Mouse (Mus musculus) MEL (cell line): ENCODE measurements around the gene Odf3. TPM values are rescaled to one million over a fixed set of nuclear protein-coding genes. Genes with fewer than 3 reads are reported as not detected.

Experiments
- DNase-seq: peaks from one replicate; pipeline ENCODE4 v3.0.0; 2011; ENCODE audit warnings: low read depth, low spot score
- H3K27ac ChIP-seq: 2 replicates; pipeline ENCODE4 v1.5.1; 2012; ENCODE audit warnings: low read depth, mild to moderate bottlenecking, control low read depth, low read length, moderate library complexity; ENCODE audit not compliant: control insufficient read depth
- H3K27me3 ChIP-seq, 2 experiments: fragments of 150-350 bp in 1 of 2; sonication (generic) in 1 of 2; 2 replicates each; pipeline ENCODE4 v1.6.1; 2012; ENCODE audit warnings: low read length in 2 of 2, mild to moderate bottlenecking in 2 of 2, improper control_type of control experiment in 1 of 2, moderate library complexity in 1 of 2; ENCODE audit not compliant: insufficient read depth in 2 of 2, control insufficient read depth in 1 of 2
- H3K36me3 ChIP-seq, 2 experiments: 2 replicates each; pipeline ENCODE4 v1.6.1; 2012 to 2014; ENCODE audit warnings: low read length in 2 of 2, improper control_type of control experiment in 1 of 2, inconsistent platforms in 1 of 2, mild to moderate bottlenecking in 1 of 2; ENCODE audit not compliant: insufficient read depth in 2 of 2, control insufficient read depth in 1 of 2
- H3K4me1 ChIP-seq, 2 experiments: fragments of 150-350 bp in 1 of 2; sonication (generic) in 1 of 2; 2 replicates each; pipeline ENCODE4 v1.6.1; 2012; ENCODE audit warnings: low read length in 2 of 2, improper control_type of control experiment in 1 of 2, mild to moderate bottlenecking in 1 of 2; ENCODE audit not compliant: insufficient read depth in 2 of 2, control insufficient read depth in 1 of 2
- H3K4me3 ChIP-seq, 2 experiments: fragments of 150-350 bp in 1 of 2; sonication (generic) in 1 of 2; 2 replicates each; pipeline ENCODE4 v1.5.1; 2012; ENCODE audit warnings: low read depth in 2 of 2, low read length in 2 of 2, mild to moderate bottlenecking in 2 of 2, moderate library complexity in 2 of 2, control low read depth in 1 of 2, improper control_type of control experiment in 1 of 2; ENCODE audit not compliant: control insufficient read depth in 1 of 2, insufficient read depth in 1 of 2
- H3K79me2 ChIP-seq: 2 replicates; pipeline ENCODE4 v1.6.1; 2012; ENCODE audit warnings: mild to moderate bottlenecking, low read length, moderate library complexity; ENCODE audit not compliant: control insufficient read depth, poor library complexity, insufficient read depth
- H3K9ac ChIP-seq: 2 replicates; pipeline ENCODE4 v1.6.1; 2012; ENCODE audit warnings: low read depth, mild to moderate bottlenecking, control low read depth, low read length, moderate library complexity; ENCODE audit not compliant: control insufficient read depth, poor library complexity, severe bottlenecking
- H3K9me3 ChIP-seq: fragments of 150-350 bp; sonication (generic); replicated peaks from 2 replicates; pipeline ENCODE4 v1.6.1; 2012; ENCODE audit warnings: mild to moderate bottlenecking, low read length, improper control_type of control experiment, moderate library complexity; ENCODE audit not compliant: insufficient read depth
- BHLHE40 ChIP-seq: IDR thresholded peaks from 2 replicates; pipeline ENCODE4 v1.6.1; 2012; ENCODE audit warnings: low read depth, mild to moderate bottlenecking, inconsistent platforms, low read length, improper control_type of control experiment, borderline replicate concordance
- CHD1 ChIP-seq: IDR thresholded peaks from 2 replicates; pipeline ENCODE4 v1.6.1; 2012; ENCODE audit warnings: low read depth, mild to moderate bottlenecking, inconsistent platforms, low read length, improper control_type of control experiment
- CHD2 ChIP-seq: IDR thresholded peaks from 2 replicates; pipeline ENCODE4 v1.6.1; 2011; ENCODE audit warnings: low read length, improper control_type of control experiment
- CTCF ChIP-seq, 3 experiments: IDR thresholded peaks in 2 of 3; conservative IDR thresholded peaks in 1 of 3; 2 replicates each; pipeline ENCODE4 v1.5.1; 2011 to 2012; ENCODE audit warnings: low read length in 3 of 3, low read depth in 2 of 3, mild to moderate bottlenecking in 2 of 3, improper control_type of control experiment in 1 of 3, inconsistent platforms in 1 of 3, mixed read lengths in 1 of 3, moderate library complexity in 1 of 3; ENCODE audit not compliant: control insufficient read depth in 1 of 3, insufficient read depth in 1 of 3, poor library complexity in 1 of 3, severe bottlenecking in 1 of 3
- E2F4 ChIP-seq: IDR thresholded peaks from 2 replicates; pipeline ENCODE4 v1.6.1; 2011; ENCODE audit warnings: low read depth, low read length, improper control_type of control experiment, borderline replicate concordance
- ELF1 ChIP-seq: IDR thresholded peaks from 2 replicates; pipeline ENCODE4 v1.6.1; 2014; ENCODE audit warnings: low read depth, mild to moderate bottlenecking, inconsistent platforms, low read length, improper control_type of control experiment, moderate library complexity
- EP300 ChIP-seq, 2 experiments: IDR thresholded peaks; 2 replicates each; pipeline ENCODE4 v1.6.1; 2011; ENCODE audit warnings: improper control_type of control experiment in 2 of 2, low read length in 2 of 2, low read depth in 1 of 2, mild to moderate bottlenecking in 1 of 2
- GABPA ChIP-seq: IDR thresholded peaks from 2 replicates; pipeline ENCODE4 v1.6.1; 2012; ENCODE audit warnings: low read depth, mild to moderate bottlenecking, inconsistent platforms, low read length, improper control_type of control experiment, moderate library complexity
- GATA1 ChIP-seq: IDR thresholded peaks from 2 replicates; pipeline ENCODE4 v1.6.1; 2011; ENCODE audit warnings: low read depth, low read length, improper control_type of control experiment
- HCFC1 ChIP-seq: IDR thresholded peaks from 2 replicates; pipeline ENCODE4 v1.6.1; 2012; ENCODE audit warnings: low read depth, mild to moderate bottlenecking, inconsistent platforms, low read length, improper control_type of control experiment, moderate library complexity
- MAZ ChIP-seq: IDR thresholded peaks from 2 replicates; pipeline ENCODE4 v1.6.1; 2012; ENCODE audit warnings: low read depth, mild to moderate bottlenecking, inconsistent platforms, low read length, improper control_type of control experiment
- MYB ChIP-seq: IDR thresholded peaks from 2 replicates; pipeline ENCODE4 v1.6.1; 2011; ENCODE audit warnings: mild to moderate bottlenecking, low read depth, low read length, improper control_type of control experiment
- MYC ChIP-seq: IDR thresholded peaks from 2 replicates; pipeline ENCODE4 v1.6.1; 2011; ENCODE audit warnings: low read depth, mild to moderate bottlenecking, low read length, improper control_type of control experiment, moderate library complexity
- NRF1 ChIP-seq: IDR thresholded peaks from 2 replicates; pipeline ENCODE4 v1.6.1; 2014; ENCODE audit warnings: low read depth, mild to moderate bottlenecking, inconsistent platforms, low read length, improper control_type of control experiment, moderate library complexity; ENCODE audit not compliant: poor library complexity, insufficient read depth, severe bottlenecking
- POLR2A ChIP-seq, 2 experiments: IDR thresholded peaks; 2 replicates each; pipeline ENCODE4 v1.6.1; 2011 to 2012; ENCODE audit warnings: low read length in 2 of 2, mild to moderate bottlenecking in 2 of 2, control low read depth in 1 of 2, improper control_type of control experiment in 1 of 2, low read depth in 1 of 2, moderate library complexity in 1 of 2; ENCODE audit not compliant: control insufficient read depth in 1 of 2, insufficient read depth in 1 of 2, poor library complexity in 1 of 2
- POLR2AphosphoS2 ChIP-seq: IDR thresholded peaks from 2 replicates; pipeline ENCODE4 v1.6.1; 2011; ENCODE audit warnings: low read length, improper control_type of control experiment
- RAD21 ChIP-seq: IDR thresholded peaks from 2 replicates; pipeline ENCODE4 v1.6.1; 2011; ENCODE audit warnings: mild to moderate bottlenecking, low read depth, low read length, improper control_type of control experiment
- RCOR1 ChIP-seq: IDR thresholded peaks from 2 replicates; pipeline ENCODE4 v1.6.1; 2012; ENCODE audit warnings: low read depth, mild to moderate bottlenecking, inconsistent platforms, low read length, improper control_type of control experiment
- SIN3A ChIP-seq: IDR thresholded peaks from 2 replicates; pipeline ENCODE4 v1.6.1; 2012; ENCODE audit warnings: low read length, improper control_type of control experiment, inconsistent platforms
- TBP ChIP-seq: IDR thresholded peaks from 2 replicates; pipeline ENCODE4 v1.8.0; 2011; ENCODE audit warnings: low read depth, low read length, improper control_type of control experiment
- USF1 ChIP-seq: IDR thresholded peaks from 2 replicates; pipeline ENCODE4 v1.6.1; 2014; ENCODE audit warnings: low read depth, mild to moderate bottlenecking, inconsistent platforms, low read length, improper control_type of control experiment, moderate library complexity
- USF2 ChIP-seq, 2 experiments: IDR thresholded peaks; 2 replicates each; pipeline ENCODE4 v1.6.1; 2011 to 2012; ENCODE audit warnings: improper control_type of control experiment in 2 of 2, low read length in 2 of 2, borderline replicate concordance in 1 of 2, inconsistent platforms in 1 of 2, low read depth in 1 of 2, mild to moderate bottlenecking in 1 of 2; ENCODE audit not compliant: insufficient read depth in 1 of 2
- ZKSCAN1 ChIP-seq: IDR thresholded peaks from 2 replicates; pipeline ENCODE4 v1.6.1; 2012; ENCODE audit warnings: low read depth, mild to moderate bottlenecking, inconsistent platforms, low read length, improper control_type of control experiment, moderate library complexity
- ZNF384 ChIP-seq: IDR thresholded peaks from 2 replicates; pipeline ENCODE4 v1.6.1; 2012; ENCODE audit warnings: low read depth, mild to moderate bottlenecking, inconsistent platforms, low read length, improper control_type of control experiment
- polyA plus RNA-seq, 2 experiments: library from polyadenylated mRNA; stranded (reverse) in 1 of 2; unstranded in 1 of 2; fragments of >175 nt in 1 of 2; fragments of >200 nt in 1 of 2; gene quantifications; 2 replicates each; pipeline versions ENCODE4 v1.2.1 to v1.2.4; 2012; ENCODE audit warnings: low replicate concordance in 2 of 2, low read depth in 1 of 2; ENCODE audit not compliant: insufficient read length in 2 of 2, insufficient read depth in 1 of 2, missing spikeins in 1 of 2
- total RNA-seq: library from RNA; depleted of rRNA; stranded (reverse); fragments of 300-350 nt; gene quantifications from 2 replicates; pipeline ENCODE4 v1.2.3, GENCODE M21; 2012

The Odf3 gene
- total and polyA plus RNA-seq, 3 experiments = not detected

DNA sequence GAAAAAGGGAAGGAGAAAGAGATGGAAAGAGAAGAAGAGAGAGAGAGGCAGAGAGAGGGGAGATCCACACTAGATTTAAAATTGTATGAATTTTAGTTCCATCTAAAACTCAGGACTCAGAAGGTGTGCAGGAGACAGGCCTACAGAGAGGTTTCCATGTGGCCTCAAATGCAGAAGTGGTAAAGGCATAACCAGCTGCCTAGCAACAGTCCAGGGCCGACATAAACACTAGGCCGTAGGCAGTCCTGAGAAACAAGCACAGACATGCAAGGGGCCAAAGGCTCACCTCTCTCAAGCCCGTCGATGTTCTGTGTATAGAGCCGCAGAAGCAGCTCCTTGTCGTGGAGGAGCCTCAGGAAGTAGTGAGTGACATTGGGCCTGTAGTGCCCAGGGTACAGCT, 29.8 kb downstream of the Odf3 start:
- no peak overlapping the region for H3K4me3 ChIP-seq
- no peaks in the 10 kb centered on the region for H3K9me3 ChIP-seq
- no peak for DNase-seq
- TF ChIP-seq MYC (no peak), ELF1 (no peak), POLR2AphosphoS2 (no peak), CHD1 (no peak), ZNF384 (no peak), RCOR1 (no peak), E2F4 (no peak), POLR2A (IDR thresholded peaks at IDR 0.05; ENCODE audit: control insufficient read depth in 1 of 2, insufficient read depth in 1 of 2, low read depth in 1 of 2, low read length in 2 of 2, poor library complexity in 1 of 2) (no peak), EP300 (IDR thresholded peaks at IDR 0.05; ENCODE audit: low read depth in 1 of 2, low read length in 2 of 2) (no peak), SIN3A (no peak), BHLHE40 (no peak), TBP (no peak), MYB (no peak), ZKSCAN1 (no peak), GABPA (no peak), MAZ (no peak), NRF1 (no peak), RAD21 (no peak), GATA1 (no peak)
- no peaks in the 10 kb centered on the region for H3K27me3 ChIP-seq
- H3K27ac ChIP-seq = no peak overlapping the region
- peaks cover 0 to 11% of the 10 kb centered on the region in 2 experiments; a peak in 2 of 4 replicates for H3K36me3 ChIP-seq
- peaks cover 4% of the 10 kb centered on the region for H3K79me2 ChIP-seq
- H3K9ac ChIP-seq = no peak overlapping the region
- peaks cover 0 to 10% of the 10 kb centered on the region in 2 experiments; a peak in 2 of 4 replicates for H3K4me1 ChIP-seq

DNA sequence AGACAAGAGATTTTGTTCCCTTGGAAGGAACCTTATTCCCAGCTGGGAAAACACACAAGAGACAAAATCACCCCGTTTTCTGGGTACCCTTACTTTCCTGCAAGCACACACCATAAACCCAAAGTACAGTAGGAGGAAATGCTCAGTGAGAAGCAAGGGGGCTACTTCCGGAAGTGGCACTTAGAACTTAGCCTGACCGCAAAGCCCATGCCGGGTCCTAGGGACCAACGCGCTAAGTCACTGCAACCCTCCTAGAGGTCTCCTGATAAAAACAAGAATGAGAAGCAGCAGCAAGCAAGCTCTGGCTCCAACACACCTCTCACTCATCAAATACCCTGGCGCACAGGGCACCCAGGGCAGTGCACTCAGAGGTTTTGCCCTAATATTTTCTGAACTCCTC, 31.8 kb downstream of the Odf3 start:
- peaks cover 0 to 18% of the 10 kb centered on the region in 2 experiments; a peak in 2 of 4 replicates for H3K36me3 ChIP-seq
- peaks cover 15% of the 10 kb centered on the region for H3K79me2 ChIP-seq
- H3K27ac ChIP-seq = no peak overlapping the region
- peaks cover 0 to 14% of the 10 kb centered on the region in 2 experiments; a peak in 3 of 4 replicates for H3K4me1 ChIP-seq
- no peak overlapping the region for H3K4me3 ChIP-seq
- H3K27me3 ChIP-seq = no peaks in the 10 kb centered on the region
- H3K9ac ChIP-seq = no peak overlapping the region
- no peaks in the 10 kb centered on the region for H3K9me3 ChIP-seq
- DNase-seq = no peak
- TF ChIP-seq USF1 (no peak), CTCF (IDR thresholded peaks at IDR 0.05 in 2 of 3, conservative IDR thresholded peaks at IDR 0.05 in 1 of 3; ENCODE audit: control insufficient read depth in 1 of 3, insufficient read depth in 1 of 3, low read depth in 2 of 3, low read length in 3 of 3, poor library complexity in 1 of 3, severe bottlenecking in 1 of 3) (no peak), RCOR1 (no peak), HCFC1 (no peak), BHLHE40 (no peak), CHD2 (no peak), SIN3A (no peak), USF2 (IDR thresholded peaks at IDR 0.05; ENCODE audit: borderline replicate concordance in 1 of 2, insufficient read depth in 1 of 2, low read depth in 1 of 2, low read length in 2 of 2) (no peak)
